Mouse (Mus musculus) 3134 (cell line): ENCODE results near the gene Gfy.
A peak's percentile ranks its signal among the peaks of the same experiment; 100 is the strongest.
"Not testable (repeated sequence)": the region's sequence is repeated elsewhere in the genome, so short reads cannot be mapped to it uniquely, and the experiment has no call there.

ENCODE experiments used
- DNase-seq: peaks from one replicate; pipeline ENCODE4 v3.0.0-alpha.2; 2011; ENCODE audit warnings: low spot score; ENCODE audit not compliant: insufficient read length; ENCODE audit errors: extremely low read depth

Gfy gene

GRCm38 (mm10) chr7:45193871-45194785 is 14.8 kb upstream of the Gfy start:
- DNase-seq: no peak

GRCm38 (mm10) chr7:45193406-45193805 is 14.0 kb upstream of the Gfy start:
- no peak for DNase-seq

- DNase-seq: no peak
These were observed 13.4 kb upstream of the Gfy start for GRCm38 (mm10) chr7:45192585-45193310.

GRCm38 (mm10) chr7:45191803-45192363 is 12.5 kb upstream of the Gfy start:
- DNase-seq: peak; percentile 41

- no peak for DNase-seq
These were observed 11.8 kb upstream of the Gfy start for GRCm38 (mm10) chr7:45191161-45191560.

GRCm38 (mm10) chr7:45190186-45190585 is 10.8 kb upstream of the Gfy start:
- DNase-seq: no peak

GRCm38 (mm10) chr7:45189600-45189999 is 10.2 kb upstream of the Gfy start:
- DNase-seq: no peak

GRCm38 (mm10) chr7:45185921-45186320 is 6.6 kb upstream of the Gfy start:
- DNase-seq: no peak

- no peak for DNase-seq
These were observed 4.3 kb upstream of the Gfy start for GRCm38 (mm10) chr7:45183672-45184071.

- no peak for DNase-seq
These were observed 3.2 kb upstream of the Gfy start for GRCm38 (mm10) chr7:45182606-45183005.

- no peak for DNase-seq
These were observed 2.8 kb upstream of the Gfy start for GRCm38 (mm10) chr7:45182199-45182601.

GRCm38 (mm10) chr7:45181540-45181939 is 2.2 kb upstream of the Gfy start:
- DNase-seq: no peak

- DNase-seq: no peak
These were observed 1.6 kb upstream of the Gfy start, which contains the start of gene Pth2 for GRCm38 (mm10) chr7:45180896-45181477. TSS of gene Pth2 (plus strand) at chr7:45180995.

- DNase-seq: no peak
These were observed 819 bp downstream of the Gfy start for GRCm38 (mm10) chr7:45178550-45178949.

GRCm38 (mm10) chr7:45176356-45176755 is 3.0 kb downstream of the Gfy start:
- no peak for DNase-seq

- DNase-seq: no peak
These were observed 3.4 kb downstream of the Gfy start for GRCm38 (mm10) chr7:45175929-45176328.

- DNase-seq: no peak
These were observed 4.0 kb downstream of the Gfy start for GRCm38 (mm10) chr7:45175398-45175797.

GRCm38 (mm10) chr7:45174567-45175280 is 4.6 kb downstream of the Gfy start:
- no peak for DNase-seq

- not testable (repeated sequence) for DNase-seq
These were observed 5.6 kb downstream of the Gfy start for GRCm38 (mm10) chr7:45173772-45174171.

GRCm38 (mm10) chr7:45172974-45173373 is 6.4 kb downstream of the Gfy start:
- DNase-seq: no peak
